Mouse (Mus musculus) G1E (cell line): ENCODE measurements around the gene Chd4.

Source experiments
- CTCF ChIP-seq: IDR thresholded peaks from 2 replicates; pipeline ENCODE4 v1.5.1; 2012; ENCODE audit warnings: low read depth, low read length, inconsistent platforms, mixed read lengths
- GATA1 ChIP-seq: IDR thresholded peaks from 2 replicates; pipeline ENCODE4 v1.6.1; 2012; ENCODE audit warnings: borderline replicate concordance, low read length, inconsistent platforms, mixed read lengths
- POLR2AphosphoS5 ChIP-seq: IDR thresholded peaks from 2 replicates; pipeline ENCODE4 v1.6.1; 2012; ENCODE audit warnings: low read depth, low read length, inconsistent platforms; ENCODE audit not compliant: insufficient replicate concordance
- TAL1 ChIP-seq: conservative IDR thresholded peaks from 2 replicates; pipeline ENCODE4 v1.6.1; 2012; ENCODE audit warnings: low read depth, low read length, inconsistent platforms, mixed read lengths

- no peak; the same call in 1 of the 2 replicates for TF ChIP-seq CTCF
- TF ChIP-seq GATA1, result no peak
- TF ChIP-seq POLR2AphosphoS5, result no peak
- no peak for TF ChIP-seq TAL1
Measured at GRCm38 (mm10) chr6:125110927-125111326, 15.1 kb downstream of the Chd4 start.
